Mouse (Mus musculus) frontal cortex, postnatal 36 days (tissue): Measurements from ENCODE around the gene Pcsk5.
A peak's percentile ranks its signal among the peaks of the same experiment; 100 is the strongest.

Experiments used
- DNase-seq, 2 experiments: peaks; one replicate each; pipeline ENCODE4 v3.0.0; 2022; ENCODE audit warnings: low spot score in 2 of 2

Gene Pcsk5

DNA sequence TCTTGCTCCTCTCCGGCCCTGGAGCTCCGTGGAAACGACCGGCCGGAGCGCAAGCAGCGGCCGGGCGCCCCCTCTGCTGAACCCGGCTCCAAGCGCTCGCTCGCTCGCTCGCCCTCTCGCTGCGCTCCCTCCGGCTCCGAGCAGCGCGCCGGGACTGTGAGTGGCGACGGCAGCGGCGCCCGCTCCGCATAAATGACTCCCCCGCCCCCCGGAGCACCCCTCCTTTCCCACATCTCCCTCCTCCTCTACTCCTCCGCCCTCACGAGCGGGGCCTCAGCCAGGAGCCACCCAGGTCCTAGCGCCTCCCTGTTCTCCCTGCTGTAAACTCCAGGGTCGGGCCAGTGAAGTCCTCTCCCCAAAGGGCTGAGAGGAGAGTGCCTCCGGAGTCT lies at the start of gene Pcsk5:
Pcsk5 (minus strand) TSS at position 162 of the 389 bp plus-strand sequence.
- DNase-seq: peak; percentile 83 to 84

DNA sequence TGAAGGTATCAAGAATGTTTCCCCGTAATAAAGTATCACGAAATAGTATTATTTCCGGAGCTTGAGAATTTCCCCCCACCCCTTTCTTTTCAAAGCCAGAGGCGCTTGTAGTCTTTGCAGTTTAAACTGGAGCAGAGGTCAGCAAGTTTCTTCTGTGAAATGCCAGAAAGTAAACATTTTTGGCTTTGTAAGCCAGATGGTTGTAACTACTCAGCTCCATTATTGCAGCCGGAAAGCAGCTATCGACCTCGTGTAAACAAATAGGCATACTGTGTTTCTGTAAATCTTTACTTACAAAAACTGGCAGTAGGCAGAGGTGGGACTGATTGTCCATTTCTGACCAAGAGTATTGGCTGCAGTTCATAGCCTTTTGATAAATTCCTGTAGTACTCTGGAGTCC lies 38.4 kb upstream of the Pcsk5 start:
- no peak for DNase-seq

DNA sequence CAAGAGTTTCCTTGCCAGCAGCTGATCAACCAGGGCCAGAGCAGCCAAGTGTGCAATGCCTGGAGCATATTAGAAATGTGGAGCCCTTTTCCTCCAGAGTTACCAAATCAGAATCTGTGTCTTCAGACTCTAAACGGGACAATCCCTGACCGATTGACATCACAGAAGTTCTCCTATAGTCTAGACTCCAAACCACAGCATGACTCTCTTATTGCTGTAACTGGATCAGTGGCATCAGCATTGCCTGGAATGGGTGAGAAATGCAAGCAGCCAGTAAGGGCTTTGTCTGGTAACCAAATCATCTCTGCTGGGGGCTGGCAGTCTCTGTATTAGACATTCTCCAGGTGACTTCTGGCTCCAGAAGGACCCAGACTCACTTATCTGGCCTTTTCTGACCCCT lies 37.0 kb upstream of the Pcsk5 start:
- DNase-seq: no peak

DNA sequence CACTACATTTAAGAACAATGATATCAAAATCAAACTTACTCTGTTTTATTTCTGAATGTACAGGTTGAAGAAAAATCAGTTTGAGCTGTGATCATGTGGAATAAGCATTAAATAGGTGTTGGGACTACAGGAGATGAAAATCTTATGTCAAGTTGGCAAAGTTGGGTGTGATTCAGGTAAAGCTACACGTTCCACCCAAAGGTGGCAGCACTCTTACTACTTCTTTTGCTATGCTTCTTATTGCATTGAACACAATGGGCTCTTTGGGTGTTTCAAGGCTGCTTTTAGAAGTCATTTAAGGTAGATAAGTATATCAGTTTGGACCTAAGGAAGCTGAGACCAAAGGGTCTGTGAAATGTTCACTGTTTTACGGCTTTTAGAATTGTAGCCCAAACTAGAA lies 36.3 kb upstream of the Pcsk5 start:
- DNase-seq: no peak

DNA sequence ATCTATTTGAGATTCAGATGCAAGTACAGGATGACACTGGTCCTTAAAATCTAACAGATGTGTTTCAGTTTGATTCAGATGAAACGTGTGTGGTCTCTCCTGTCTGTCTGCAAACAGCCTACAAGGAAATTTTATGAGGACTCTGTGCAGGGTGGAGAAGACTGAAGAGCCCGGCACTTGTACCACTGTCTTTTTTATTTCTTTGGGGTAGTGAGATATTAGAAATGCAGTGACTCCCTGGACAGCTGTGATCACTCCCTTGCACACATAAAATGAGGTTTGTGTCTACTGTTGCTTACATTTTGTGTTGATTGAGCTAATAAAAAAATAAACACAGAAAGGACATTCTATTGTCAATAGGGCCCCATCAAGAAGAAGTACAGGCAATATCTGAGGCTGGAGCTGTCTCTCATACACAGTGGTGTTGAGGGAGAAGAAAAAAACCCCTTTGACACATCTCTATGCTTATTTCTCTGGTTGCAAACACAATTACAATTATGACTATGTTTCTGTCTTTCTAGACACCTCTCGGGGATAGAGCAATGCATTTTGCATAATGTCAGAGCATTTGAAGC lies 29.0 kb upstream of the Pcsk5 start:
- no peak for DNase-seq

DNA sequence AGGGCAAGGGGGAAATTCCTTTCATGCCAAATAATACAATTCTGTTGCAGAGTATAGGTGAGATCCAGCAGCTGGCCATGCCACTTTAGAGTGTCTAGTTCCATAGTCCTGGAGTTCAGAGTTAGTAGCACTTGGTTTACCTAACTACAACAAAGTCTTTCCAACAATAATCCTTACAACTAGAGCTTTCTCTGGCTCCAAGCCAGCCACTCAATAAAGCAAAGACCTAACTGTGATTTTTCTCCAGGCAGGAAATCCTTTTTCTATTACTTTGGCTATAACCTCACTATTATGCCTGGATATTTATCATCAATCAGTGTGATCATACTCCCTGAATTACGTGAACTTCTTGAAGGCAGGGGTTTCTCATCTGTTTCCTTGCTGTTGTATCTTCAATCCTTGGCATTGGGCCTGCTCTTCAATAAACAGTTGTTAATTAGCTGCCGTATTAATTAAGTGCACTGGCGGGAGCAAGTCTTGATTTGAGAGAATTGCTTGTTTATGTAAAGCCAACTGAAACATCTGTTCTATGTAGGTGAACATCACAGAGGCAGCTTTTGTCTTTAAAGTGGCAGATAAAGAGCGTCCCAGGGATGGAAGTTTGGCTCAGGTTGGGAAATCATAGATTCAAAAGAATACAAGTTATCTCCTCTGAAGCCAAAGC lies 23.1 kb upstream of the Pcsk5 start:
- DNase-seq: no peak

DNA sequence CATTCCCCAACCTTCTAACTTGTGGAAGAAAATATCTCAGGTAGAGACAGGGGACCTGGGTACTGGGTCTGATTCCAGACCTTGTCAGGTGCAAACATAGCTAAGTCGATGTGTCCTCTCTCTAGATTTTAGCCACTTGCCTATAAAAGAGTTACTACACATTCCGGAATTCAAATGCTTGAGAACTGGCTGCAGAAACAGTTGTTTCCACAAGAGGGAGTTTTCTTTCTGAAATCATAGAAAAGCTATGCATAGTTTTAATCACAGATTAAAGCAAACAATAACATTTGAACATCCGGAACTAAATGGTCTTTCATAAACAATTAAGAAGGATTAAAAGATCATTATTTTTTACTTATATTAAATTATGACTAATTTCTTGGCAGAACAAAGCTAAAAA lies 19.3 kb upstream of the Pcsk5 start:
- peak in 1 of 2 experiments; percentile 55 for DNase-seq

DNA sequence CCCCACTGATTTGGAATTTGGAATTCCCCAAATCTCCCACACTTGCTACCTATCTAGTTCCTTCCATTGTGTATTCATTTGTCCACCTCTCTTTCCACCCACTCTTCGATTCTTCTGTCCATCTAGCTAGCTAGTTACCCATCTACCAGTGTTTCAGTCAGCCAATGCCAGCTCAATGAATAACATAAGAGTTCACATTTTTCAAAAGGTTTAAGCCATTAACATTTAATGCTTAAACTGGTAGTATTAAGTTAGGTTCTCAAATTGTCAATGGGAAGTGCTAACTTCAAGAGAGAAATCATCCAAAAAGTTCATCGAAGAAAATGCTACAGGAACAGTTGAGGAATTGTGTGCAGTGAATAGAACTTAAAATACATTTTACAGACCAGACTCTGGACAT lies 11.0 kb upstream of the Pcsk5 start:
- DNase-seq: no peak

DNA sequence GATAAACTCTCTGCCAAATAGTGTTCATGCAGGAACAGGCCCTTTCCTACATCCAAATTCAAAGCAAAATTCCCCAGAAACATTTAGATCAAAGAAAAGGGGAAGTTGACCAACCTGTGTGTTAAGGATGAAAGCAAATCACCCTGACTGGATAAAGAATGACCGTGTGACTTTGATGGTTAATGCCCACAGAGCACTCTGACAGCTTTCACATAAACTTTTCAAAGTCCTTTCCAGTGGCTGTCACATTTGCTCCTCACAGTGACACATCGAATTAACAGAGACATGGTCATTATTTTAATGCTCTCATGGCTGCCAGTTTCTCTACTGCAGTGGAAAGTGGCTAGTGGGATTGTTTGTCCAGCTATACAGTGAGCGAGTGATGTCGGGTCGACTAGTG lies 8.5 kb upstream of the Pcsk5 start:
- DNase-seq: no peak

DNA sequence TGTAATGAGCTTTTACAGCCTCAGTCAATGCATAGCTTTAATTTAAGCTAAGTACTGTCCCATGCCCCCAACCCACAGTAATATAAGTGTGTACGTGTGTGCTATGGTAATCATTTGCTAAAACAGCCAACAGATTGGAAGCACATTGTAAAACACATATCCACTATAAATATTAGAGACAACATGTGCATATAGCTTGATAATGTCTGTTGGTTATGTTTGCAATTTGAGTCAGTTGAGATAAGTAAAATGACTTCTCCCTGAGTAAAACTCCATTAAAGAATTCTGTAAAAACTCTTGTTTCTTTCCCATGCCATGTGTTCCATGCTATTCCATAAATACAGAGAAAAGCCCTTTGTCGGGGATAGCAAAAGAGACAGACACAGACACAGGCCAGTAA lies 4.2 kb upstream of the Pcsk5 start:
- no peak for DNase-seq

DNA sequence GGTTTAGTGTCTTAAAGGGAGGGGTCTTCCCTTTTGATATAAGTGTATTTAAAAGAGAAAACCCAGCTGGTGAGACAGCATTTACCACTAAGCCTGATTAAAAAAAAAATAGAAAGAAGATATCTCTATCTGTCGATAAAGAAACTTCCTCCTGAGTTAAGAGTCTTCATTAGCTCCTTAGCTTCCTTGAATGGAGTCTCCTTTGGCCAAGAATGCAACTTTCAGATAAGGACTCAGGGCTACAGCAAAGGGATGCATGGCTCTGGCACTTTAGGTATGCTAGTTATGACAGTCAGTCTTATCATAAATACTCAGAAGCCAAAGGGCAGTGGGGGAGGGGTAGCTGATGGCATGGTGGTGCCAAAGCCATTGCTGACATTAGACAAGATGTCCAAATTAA lies 2.4 kb upstream of the Pcsk5 start:
- no peak for DNase-seq

DNA sequence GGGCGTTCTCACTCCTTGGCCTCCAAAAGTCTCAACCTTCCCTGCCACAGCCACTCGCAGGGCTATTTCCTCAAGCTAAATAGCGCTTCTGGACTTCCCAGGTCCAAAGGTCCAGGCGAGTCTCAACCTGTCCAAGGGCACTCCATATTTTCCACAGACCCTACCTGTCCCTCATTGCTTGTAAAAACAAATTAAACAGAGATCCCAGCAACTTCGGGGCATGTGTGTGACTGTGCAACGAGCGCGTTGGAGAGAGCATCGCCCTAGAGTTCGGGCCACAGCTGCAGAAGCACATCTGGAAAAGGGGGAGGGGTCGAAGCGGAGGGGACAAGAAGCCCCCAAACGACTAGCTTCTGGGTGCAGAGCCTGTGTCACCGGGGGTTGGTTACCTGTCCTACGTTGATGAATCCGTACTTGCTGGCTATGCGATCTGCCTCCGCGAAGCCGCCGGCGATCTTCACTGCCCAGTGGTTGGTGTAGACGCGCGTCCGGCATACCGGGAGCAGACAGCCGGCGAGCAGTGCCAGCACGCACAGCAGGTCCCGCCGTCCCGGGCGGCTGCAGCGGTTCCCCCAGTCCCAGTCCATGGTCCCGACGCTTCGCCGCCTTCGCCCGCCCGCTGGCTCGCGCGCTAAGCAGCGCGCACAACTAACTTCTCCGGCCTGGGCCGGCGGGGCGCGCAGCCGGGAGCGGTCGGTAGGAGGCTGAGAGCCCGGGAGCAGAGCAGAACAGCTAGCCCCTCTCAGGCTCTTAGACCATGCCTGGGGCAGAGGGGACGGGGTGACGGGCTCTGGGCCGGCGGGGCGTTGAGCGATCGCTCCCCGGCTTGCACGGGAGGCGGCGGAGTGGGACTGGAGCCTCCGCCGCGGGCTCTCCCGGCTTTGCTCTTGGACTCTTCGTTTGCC lies 614 bp downstream of the Pcsk5 start:
- DNase-seq: peak; percentile 39 to 44

DNA sequence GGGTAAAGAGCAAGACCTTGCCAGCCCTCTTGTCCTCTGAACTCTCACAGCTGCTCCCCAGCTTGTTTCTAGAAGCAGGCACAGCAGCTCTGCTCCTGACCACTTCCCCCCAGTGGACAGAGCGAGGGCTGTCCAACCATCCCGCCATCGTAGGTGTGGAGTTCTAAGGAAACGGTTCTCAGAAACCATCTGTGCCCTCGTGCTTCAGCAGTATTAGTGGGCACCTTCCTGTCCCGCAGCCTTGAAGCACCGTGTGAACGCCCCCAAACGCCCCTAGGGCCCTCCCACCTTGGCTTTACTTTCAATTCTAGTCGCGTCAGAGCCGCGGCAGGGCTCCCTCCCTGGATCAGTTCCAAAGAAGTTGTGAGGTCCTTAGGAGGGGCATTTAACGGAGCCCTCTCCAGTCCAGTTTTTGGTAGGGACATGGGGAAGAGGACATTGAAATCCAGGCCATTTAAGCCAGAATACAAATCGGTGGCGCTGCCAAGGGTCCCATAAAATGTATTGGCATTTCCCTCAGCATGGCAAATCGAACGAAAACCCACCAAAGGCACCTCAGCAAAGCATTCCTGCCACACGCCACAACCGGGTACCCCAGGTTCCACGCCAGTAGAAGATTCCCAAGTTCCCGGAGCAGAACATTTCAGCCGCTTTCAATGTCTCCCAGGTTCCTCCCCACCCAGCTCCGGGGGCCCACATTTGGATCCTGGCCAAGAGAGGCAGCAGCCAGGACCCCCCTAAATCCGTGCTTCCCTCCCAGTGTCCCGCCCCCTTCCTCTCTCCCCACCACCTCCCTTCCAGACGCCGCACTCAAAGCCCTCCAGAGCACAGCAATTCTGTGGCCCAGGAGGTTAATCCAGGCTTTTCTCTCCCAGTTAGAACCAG lies 1.5 kb downstream of the Pcsk5 start:
- no peak for DNase-seq

DNA sequence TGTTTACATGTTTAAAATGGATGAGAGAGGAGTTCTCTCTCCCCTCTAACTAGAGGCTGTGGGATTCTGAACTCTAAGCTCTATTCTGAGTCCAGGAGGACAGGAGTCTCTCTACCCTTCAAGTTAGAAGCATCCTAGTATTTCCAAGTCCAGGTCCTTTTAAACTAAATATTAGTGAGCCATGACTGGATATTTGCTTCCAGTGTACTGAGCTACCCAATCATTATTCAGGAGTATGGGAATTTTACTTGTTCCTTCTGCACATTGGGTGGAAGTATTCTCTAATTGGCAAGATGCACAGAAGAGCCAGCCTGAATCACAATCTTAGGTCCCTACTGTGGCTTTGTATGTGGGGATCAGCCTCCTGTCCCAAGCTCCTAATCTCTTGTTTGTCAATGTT lies 2.5 kb downstream of the Pcsk5 start:
- DNase-seq: no peak

DNA sequence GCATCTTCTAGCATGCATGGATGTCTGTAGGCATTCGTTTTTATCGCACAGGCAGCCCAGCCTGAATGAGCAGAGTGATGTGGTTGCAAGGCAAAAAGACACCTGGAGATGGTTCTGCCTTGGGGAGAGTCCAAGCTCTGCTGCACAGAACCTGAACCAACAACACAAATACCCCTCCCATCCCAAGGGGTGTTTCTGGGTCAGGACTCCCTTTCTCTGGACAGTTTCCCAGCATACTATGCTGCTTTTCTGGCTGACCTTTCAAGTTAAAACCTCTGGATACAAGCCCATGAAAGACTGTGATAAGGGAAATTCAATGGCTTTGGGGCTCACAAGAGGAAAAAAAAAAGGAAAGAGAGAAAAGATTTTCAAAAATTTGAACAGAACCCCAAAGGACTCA lies 6.1 kb downstream of the Pcsk5 start:
- no peak for DNase-seq

DNA sequence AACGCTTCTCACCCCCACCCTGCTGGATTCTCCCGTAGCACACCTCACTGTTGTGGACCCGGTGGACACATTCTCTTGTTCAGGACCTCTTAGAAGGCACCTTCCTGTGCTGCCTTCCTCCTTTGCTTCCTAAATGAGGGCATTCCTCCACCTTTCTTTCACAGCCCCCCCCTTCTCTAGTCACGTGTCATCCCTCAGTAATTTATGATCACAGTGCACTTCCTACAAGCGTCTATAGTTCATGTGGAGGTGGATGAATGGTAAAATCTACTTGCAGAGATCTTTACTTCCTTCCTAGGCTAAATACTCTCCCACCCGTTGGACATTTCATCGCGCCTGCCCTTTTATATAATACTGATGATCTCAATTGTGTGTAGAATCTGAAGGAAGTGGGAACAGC lies 9.0 kb downstream of the Pcsk5 start:
- no peak for DNase-seq

DNA sequence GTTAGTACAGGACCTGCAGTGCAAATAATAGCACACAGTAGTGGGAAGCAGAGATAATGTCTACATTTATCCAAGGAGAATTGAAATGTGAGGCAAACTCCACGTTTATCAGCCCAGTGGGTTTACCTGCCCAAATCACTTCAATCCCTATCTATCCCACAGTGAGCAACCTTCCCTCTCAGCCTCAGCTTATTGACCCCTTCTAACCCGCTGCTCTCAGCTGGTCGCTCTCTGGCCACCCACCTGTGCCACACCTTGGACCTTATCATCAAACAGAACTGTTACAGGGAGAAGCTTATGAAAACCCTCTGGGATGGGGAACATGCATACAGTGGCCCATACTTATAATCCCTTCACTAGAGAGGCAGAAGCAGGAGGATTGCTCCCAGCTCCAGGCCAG lies 10.7 kb downstream of the Pcsk5 start:
- no peak for DNase-seq

DNA sequence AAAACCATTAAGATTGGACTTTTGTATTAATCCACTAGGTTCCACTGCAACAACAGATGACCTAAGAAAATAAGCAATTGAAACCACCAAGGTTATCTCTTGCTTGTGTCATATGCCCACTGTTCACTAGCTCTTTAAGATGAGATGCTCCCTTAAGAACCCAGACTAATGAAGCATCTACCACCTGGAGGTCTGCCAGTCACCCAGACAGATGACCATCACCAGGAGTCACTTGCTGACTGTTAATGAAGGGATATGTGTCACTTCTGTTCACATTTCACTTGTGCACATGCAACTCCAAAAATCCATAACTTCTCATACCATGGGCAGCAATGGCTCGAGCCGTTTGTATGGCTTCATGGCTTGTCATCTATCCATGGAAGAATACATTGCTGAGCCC lies 17.4 kb downstream of the Pcsk5 start:
- no peak for DNase-seq

DNA sequence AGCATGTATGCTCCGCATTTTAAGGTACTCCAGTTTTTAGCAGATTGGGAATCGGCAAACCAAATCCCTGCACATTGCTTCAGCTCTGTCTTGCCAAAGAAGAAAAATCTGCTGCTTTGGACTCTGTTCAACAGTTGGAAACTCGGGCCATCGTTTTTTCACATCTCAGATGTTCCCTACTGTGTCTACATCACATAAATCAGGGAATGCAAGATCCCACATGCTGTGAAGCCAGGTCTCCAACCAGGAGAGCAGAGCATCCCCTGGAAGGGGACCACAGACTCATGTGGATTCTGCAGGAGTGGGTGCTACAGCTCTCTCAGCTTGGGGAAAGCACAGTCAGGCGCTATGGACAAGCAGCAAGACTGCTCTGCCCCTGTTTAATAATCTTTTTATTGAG lies 18.4 kb downstream of the Pcsk5 start:
- DNase-seq: peak; percentile 43 to 67

DNA sequence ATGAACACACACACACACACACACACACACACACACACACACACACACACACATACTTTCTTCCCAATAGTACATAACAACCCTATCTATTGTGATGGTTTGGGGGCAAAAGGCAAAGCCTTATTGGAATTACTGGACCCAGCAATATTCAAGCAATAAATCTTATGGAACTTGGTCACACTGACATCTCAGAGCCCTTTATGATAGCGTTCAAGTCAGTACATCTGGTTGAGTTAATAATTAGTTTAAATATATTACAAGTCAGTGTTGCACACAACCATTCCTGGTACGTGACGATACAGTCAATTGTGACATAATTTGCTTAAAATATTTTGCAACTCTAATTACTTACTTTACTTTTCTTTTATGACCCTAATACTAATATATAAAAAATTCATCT lies 22.4 kb downstream of the Pcsk5 start:
- no peak for DNase-seq

DNA sequence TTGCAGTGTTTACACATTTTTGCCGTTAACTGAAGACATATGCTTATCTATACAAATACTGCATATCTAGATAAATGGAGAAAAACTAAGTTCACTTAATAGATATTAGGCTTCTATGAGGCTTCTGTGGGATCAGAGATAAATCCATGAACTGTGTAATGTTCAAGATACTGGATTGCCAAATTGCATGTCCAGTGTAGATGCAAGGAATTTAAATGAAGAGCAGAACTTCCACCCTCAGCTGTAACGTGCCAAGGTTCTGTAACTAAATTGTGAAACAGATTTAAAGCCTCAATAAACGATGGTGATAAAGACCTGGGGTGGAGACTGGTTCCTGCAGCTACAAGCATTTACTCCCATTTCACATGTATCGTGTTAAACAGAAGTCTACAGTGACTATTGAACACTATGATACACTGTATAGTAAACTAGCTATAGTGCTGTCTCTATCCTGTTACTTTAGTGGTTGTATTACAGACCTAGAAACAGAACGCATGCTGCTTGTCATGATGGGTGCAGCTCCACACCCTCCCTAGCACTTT lies 23.9 kb downstream of the Pcsk5 start:
- DNase-seq: no peak

DNA sequence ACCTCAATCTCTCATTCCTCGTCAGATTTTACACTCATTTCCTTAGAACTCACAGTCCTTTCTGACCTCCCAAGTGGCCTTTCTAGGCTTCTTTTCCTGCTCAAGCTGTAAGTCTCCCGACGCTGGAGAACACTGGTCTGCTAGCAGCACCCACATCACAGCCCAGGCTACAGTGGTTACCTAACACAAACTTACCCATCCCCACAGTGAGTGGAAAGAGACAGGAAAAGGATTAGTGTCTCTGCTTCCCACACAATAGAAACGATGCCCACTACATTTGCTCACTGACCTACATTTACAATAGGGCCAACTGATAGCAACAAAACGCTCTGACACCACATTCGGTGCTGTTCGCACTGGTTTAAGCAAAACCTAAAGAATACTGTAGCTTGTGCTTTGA lies 24.8 kb downstream of the Pcsk5 start:
- no peak for DNase-seq
